Mouse (Mus musculus) layer of hippocampus, adult 18-20 months (tissue): ENCODE measurements at regions not wholly inside any gene's neighbourhood (a gene's known extent, or its start where the extent isn't known, plus 50 kb on each side); places are given as distances from the start of the nearest gene placed in this dataset.
"Not testable (repeated sequence)": the region's sequence is repeated elsewhere in the genome, so short reads cannot be mapped to it uniquely, and the experiment has no call there.

Experiments
- DNase-seq, 2 experiments: peaks; one replicate each; pipeline ENCODE4 v3.0.0; 2022; ENCODE audit warnings: low spot score in 2 of 2

- no peak for DNase-seq
Measured at GRCm38 (mm10) chr13:115911524-115912459, 397.7 kb downstream of the Isl1 start.

- DNase-seq, result no peak
Measured at GRCm38 (mm10) chr13:115910866-115911449, 398.5 kb downstream of the Isl1 start.

GRCm38 (mm10) chr13:115880616-115881015, 428.9 kb downstream of the Isl1 start:
- DNase-seq, result no peak

GRCm38 (mm10) chr13:115860480-115860879, 449.0 kb downstream of the Isl1 start:
- no peak for DNase-seq

DNA sequence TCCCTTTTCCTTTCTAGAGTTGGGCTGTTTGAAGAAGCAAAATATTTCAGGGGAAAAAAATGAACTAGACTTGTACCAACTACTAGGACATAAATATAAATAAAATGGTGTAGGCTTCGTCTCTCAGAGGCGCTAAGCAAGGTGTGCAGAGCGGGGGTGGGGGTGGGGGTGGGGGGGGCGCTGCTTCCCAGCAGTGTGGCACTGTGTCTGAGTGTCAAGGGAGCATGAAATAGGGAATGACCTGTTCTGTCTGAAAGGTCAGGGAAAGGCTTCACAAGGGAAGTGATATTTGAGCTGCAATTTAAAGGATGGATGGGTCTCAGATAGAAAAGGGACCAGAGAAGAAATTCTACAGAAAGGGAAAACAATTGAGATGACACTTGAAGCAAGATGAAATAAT, 452.9 kb downstream of the Isl1 start:
- no peak for DNase-seq

DNA sequence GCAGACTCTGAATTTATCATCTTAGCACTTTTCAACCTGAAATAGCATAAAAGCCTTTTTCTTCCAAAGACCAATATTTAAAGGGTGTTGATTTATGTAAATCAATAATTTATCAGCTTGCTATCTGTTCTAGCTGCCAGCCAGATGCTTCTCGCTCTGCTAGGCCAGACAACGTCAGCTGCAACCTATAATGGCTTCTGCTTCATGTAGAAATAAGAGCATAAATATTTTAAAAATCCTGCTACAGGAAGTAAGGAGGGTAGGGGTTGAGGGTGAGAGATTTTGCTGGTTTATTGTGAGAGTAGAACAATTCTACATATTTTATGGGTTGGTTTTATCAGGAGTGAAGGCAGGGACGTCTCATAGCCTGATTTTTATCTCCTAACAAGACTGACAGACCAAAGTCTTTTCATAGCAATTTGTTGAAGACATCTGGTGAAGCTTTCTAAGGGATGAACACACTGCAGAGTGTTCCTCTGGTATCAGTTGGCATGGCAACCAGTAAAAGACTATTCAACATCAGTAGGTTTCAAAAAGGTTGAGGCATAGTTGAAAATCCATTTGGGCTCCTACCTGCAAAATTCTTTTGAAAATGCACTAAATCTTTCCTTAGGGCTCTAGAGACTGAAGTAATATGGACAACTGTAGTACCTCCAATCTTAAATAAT, 456.7 kb downstream of the Isl1 start:
- DNase-seq, result peak; percentile 3 to 16

- no peak for DNase-seq
Measured at GRCm38 (mm10) chr13:115843121-115843520, 466.4 kb downstream of the Isl1 start.

- DNase-seq, result no peak
Measured at GRCm38 (mm10) chr13:115836203-115836768, 473.2 kb downstream of the Isl1 start.

DNA sequence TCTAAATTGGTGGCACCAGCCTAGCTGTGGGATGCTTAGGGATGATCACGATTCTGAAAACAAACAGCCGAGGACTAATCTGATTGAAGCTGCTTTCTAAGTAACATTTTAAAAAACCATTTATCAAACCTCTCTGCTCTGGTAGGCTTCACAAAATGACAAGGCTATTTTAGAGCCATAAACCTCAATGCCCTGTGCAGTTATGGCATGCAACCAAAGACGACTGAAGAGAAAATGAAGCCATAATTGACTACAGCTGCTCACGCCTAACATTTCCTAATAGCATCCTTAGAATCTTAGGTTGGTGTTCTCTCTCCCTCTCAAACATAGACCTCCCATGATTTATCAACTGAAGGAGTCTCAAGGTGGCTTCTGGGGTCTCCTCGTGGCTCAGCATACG, 484.3 kb downstream of the Isl1 start:
- no peak for DNase-seq

DNA sequence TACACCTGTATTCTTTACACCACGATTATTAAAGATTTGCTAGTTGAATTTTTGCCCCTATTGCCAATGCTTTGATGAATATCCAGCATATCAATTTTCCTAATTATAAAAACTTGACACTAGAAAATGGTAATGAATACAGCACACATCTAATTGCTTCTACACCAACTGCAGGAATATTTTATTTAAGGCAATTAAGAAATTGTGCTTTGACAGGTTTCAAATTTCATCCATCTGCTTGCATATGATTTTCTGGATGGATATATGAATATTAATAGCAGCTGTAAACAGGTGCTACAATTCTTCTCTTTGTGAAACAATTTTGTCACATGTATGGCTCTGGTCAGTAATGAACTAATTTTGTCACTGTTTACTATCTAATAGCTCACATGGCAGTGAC, 487.0 kb downstream of the Isl1 start:
- no peak for DNase-seq

GRCm38 (mm10) chr13:115814211-115814610, 495.3 kb downstream of the Isl1 start:
- no peak for DNase-seq

DNA sequence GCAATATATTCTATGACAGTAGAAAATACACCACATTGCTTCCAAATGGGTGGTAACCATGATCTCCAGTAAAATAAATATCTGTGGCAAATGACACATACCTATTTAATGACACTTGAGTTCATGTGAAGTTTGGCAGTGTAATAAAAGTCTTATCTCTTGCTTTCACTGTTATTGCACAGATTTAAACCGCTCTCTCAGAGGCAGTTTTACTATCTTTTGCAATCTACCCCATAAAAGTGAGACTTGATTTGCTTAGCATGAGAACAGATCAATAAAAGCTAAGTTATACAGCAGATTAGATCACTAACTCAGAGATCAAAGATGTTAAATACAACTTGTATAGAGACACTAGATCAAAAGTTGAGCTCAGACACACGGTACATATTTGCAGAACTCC, 510.2 kb downstream of the Isl1 start:
- DNase-seq, result no peak

- DNase-seq, result no peak
Measured at GRCm38 (mm10) chr13:115751271-115751670, 558.2 kb downstream of the Isl1 start.

DNA sequence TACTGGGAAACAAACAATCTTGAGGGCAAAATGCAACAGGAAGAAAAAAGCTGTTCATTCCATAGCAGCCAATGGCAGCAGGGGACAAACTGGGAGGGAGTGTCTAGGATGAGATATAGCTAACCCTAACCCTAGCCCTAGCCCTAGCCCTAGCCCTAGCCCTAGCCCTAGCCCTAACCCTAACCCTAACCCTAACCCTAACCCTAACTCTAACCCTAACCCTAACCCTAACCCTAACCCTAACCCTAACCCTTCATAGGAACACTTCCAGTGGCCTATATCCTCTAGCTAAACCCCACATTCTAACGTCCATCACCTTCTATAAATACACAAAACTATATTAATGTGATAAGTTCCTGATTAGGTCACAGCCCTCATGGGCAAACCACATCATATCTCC, 567.4 kb downstream of the Isl1 start:
- DNase-seq, result not testable (repeated sequence)

- no peak for DNase-seq
Measured at GRCm38 (mm10) chr13:115727986-115728385, 581.5 kb downstream of the Isl1 start.

- DNase-seq, result no peak
Measured at GRCm38 (mm10) chr13:115725356-115725952, 584.0 kb downstream of the Isl1 start.

GRCm38 (mm10) chr13:115719276-115719675, 590.2 kb downstream of the Isl1 start:
- DNase-seq, result no peak

DNA sequence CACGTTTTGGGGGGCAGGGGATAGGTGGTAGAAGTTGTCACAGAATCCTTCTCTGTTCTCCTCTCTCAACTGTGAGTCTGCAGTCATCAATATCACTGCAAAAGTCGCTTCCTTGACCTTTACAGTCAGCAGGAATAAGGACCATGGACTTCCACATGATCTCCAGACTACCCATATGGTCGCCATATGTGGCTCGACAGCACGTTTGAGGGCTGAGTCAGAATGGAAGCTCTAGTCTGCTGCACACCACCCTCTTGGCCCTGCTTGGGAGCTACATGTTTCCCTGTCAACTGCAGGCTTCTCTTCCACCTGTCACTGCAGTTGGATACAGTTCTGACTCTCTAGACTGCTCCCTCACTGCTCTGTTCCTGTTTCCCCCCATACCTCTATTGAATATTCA, 590.6 kb downstream of the Isl1 start:
- no peak for DNase-seq

GRCm38 (mm10) chr13:115696197-115696596, 594.4 kb upstream of the Itga1 start:
- no peak for DNase-seq

DNA sequence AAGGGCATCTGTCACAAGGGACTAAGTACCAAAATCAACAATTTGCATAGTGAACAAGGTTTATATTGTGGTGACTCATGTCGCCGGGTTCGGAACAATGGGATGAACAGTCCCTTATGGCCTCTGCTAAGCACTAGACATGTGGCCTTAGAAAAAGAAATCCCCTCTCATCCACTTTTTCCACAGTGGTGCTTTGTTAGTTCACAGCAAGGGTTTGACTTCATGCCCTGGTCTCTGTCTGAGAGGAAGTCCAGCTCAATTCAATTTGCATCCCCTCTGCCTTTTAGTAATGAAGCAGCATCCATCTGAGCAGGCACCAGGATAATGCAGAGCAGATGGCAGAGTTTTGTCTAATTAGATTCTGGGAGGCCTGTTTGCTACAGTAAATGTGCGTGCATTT, 585.7 kb upstream of the Itga1 start:
- DNase-seq, result peak in 1 of 2 experiments; percentile 11

GRCm38 (mm10) chr13:115679591-115679990, 577.8 kb upstream of the Itga1 start:
- DNase-seq, result peak in 1 of 2 experiments; percentile 7
